Comparison of ENCODE assay signal across 27 mouse cellular contexts in genomic region chr6:122600066-122600646, GRCm38 (mm10). TPM values are rescaled to one million over a fixed set of nuclear protein-coding genes. Genes with fewer than 3 reads are reported as not detected.
A peak's percentile ranks its signal among the peaks of the same experiment; 100 is the strongest.
DNase-seq lines count a peak whose midpoint lies in the region; TF ChIP-seq lines count a peak whose summit lies in the region.
"Had no signal": no experiment of that assay in that cellular context is flagged by ENCODE, and none has a peak within 500 bp of the region (broad histone marks: within the 10 kb centered on the region; RNA-seq: fewer than 3 reads in every experiment).

No protein-coding gene starts in this region.

- peak overlapping the region; percentile 93 for H3K27ac ChIP-seq in liver, adult 2 months (replicated peaks; ENCODE audit: insufficient read depth, low read depth, low read length)
- H3K27ac ChIP-seq in ES-E14 (ENCODE audit: insufficient read depth, low read depth, low read length, poor library complexity, severe bottlenecking): no peak overlapping the region
- H3K27ac ChIP-seq: heart, embryonic 13.5 days; hindbrain, postnatal 0 days; kidney, embryonic 15.5 days; left cerebral cortex, adult 2 months had no signal

- peak overlapping the region; percentile 31 for H3K4me2 ChIP-seq in myocyte (ENCODE audit: low read depth)
- H3K4me2 ChIP-seq: heart, embryonic 13.5 days; kidney, embryonic 15.5 days had no signal

- peak; percentile 63 for DNase-seq in liver, adult 2 months (ENCODE audit: extremely low read depth, low read depth, low spot score)
- DNase-seq in liver: no peak
- no peak for DNase-seq in ES-E14 (ENCODE audit: low read depth, low spot score)
- peak; percentile 91 for DNase-seq in fat pad, adult 2 months (ENCODE audit: extremely low read depth, low read depth, low spot score)
- no peak for DNase-seq in layer of hippocampus, adult 9-11 months
- no peak for DNase-seq in thymus, postnatal 4 days
- DNase-seq: adrenal gland, adult 8-10 months; B cell, adult 2 months; cerebellum, adult 9-10 months; heart, postnatal 14 days; kidney, adult 11 months; kidney, postnatal 4 days; lung, adult 2 months had no signal

- TF ChIP-seq CTCF in liver, adult 2 months (IDR thresholded peaks at IDR 0.05; ENCODE audit: low read depth, low read length): no peak

- TF ChIP-seq POLR2A in liver, adult 2 months (IDR thresholded peaks at IDR 0.05; ENCODE audit: extremely low read depth, insufficient read depth, low read length): no peak
- TF ChIP-seq POLR2A in myocyte (IDR thresholded peaks at IDR 0.05; ENCODE audit: insufficient read length, low read depth): no peak

- WGBS in liver, adult 2 months: 14% methylated on average over 7 of the region's 7 CpGs

- H3K9me3 ChIP-seq in ES-E14 (ENCODE audit: control insufficient read depth, insufficient read depth, low read depth, low read length): no peaks in the 10 kb centered on the region
- H3K9me3 ChIP-seq: heart, embryonic 13.5 days; kidney, embryonic 15.5 days had no signal

- H3K4me3 ChIP-seq in liver, adult 2 months (ENCODE audit: insufficient read depth, low read depth, low read length): peak overlapping the region; percentile 39
- H3K4me3 ChIP-seq in ES-E14 (ENCODE audit: insufficient read depth in 1 of 2, low read depth in 1 of 2, low read length in 2 of 2, poor library complexity in 1 of 2, severe bottlenecking in 1 of 2) (no peak overlapping the region), myocyte (no peak overlapping the region)
- H3K4me3 ChIP-seq: heart, embryonic 13.5 days; kidney, embryonic 15.5 days; left cerebral cortex, adult 2 months had no signal

- peaks cover 31% of the 10 kb centered on the region for H3K4me1 ChIP-seq in liver, adult 2 months (ENCODE audit: control insufficient read depth, insufficient read depth, low read length)
- peaks cover 0 to 2% of the 10 kb centered on the region in 2 experiments; a peak in 1 of 4 replicates for H3K4me1 ChIP-seq in ES-E14 (ENCODE audit: control insufficient read depth in 2 of 2, insufficient read depth in 2 of 2, low read length in 2 of 2, poor library complexity in 1 of 2)
- H3K4me1 ChIP-seq: heart, embryonic 13.5 days; kidney, embryonic 15.5 days had no signal

- no peaks in the 10 kb centered on the region for H3K27me3 ChIP-seq in liver, adult 2 months (ENCODE audit: control insufficient read depth, insufficient read depth, low read length)
- H3K27me3 ChIP-seq in myocyte (ENCODE audit: control insufficient read depth, insufficient read depth, insufficient read length): no peaks in the 10 kb centered on the region
- H3K27me3 ChIP-seq: heart, embryonic 13.5 days; kidney, embryonic 15.5 days had no signal

- peaks cover 17% of the 10 kb centered on the region for H3K36me3 ChIP-seq in liver, adult 2 months (ENCODE audit: control insufficient read depth, insufficient read depth, low read length)
- H3K36me3 ChIP-seq in ES-E14 (ENCODE audit: control insufficient read depth, insufficient read depth, low read length, poor library complexity, severe bottlenecking) (0 out of 2 replicates have a peak, but pooled peaks cover 2% of the 10 kb centered on the region), myocyte (ENCODE audit: control insufficient read depth, insufficient read depth) (peaks cover 7% of the 10 kb centered on the region)
- H3K36me3 ChIP-seq: heart, embryonic 13.5 days; kidney, embryonic 15.5 days had no signal

- no peaks in the 10 kb centered on the region; the same call in 1 of the 2 replicates for H3K79me2 ChIP-seq in liver, adult 2 months (ENCODE audit: control insufficient read depth, insufficient read depth, low read length)
- H3K79me2 ChIP-seq in myocyte (ENCODE audit: control insufficient read depth, insufficient read depth): no peaks in the 10 kb centered on the region

- H3K9ac ChIP-seq in liver, adult 2 months (ENCODE audit: low read depth, low read length): peak overlapping the region; percentile 59; the same call in 1 of the 2 replicates
- no peak overlapping the region for H3K9ac ChIP-seq in ES-E14 (ENCODE audit: insufficient read depth, low read depth, low read length, poor library complexity, severe bottlenecking)
- H3K9ac ChIP-seq: heart, embryonic 13.5 days; kidney, embryonic 15.5 days had no signal

- in situ Hi-C loops in ES-E14 (cut with MboI; ENCODE audit: low sequenced_read_pairs in 2 of 2, unreplicated experiment in 2 of 2): no loop called here

- H3ac ChIP-seq in myocyte (ENCODE audit: control insufficient read depth, insufficient read length): no peak overlapping the region

TF ChIP-seq in ES-E14, 5 proteins besides CTCF, POLR2A, EP300 and RAD21:
- TF ChIP-seq ZC3H11A (IDR thresholded peaks at IDR 0.05; ENCODE audit: borderline replicate concordance, low read depth, low read length) (0 out of 2 replicates have a peak, but pooled peaks have one; percentile 16), HCFC1 (IDR thresholded peaks at IDR 0.05; ENCODE audit: borderline replicate concordance, insufficient read depth, low read length) (no peak)

TF ChIP-seq in myocyte, 11 proteins besides CTCF, POLR2A, EP300 and RAD21:
- TF ChIP-seq USF1 (IDR thresholded peaks at IDR 0.05; ENCODE audit: low read depth) (no peak), CEBPB (IDR thresholded peaks at IDR 0.05; ENCODE audit: insufficient read depth, poor library complexity, severe bottlenecking) (no peak), E2F4 (IDR thresholded peaks at IDR 0.05; ENCODE audit: insufficient read depth) (no peak), POLR2AphosphoS2 (IDR thresholded peaks at IDR 0.05; ENCODE audit: insufficient read length, low read depth) (no peak), SRF (IDR thresholded peaks at IDR 0.05; ENCODE audit: control insufficient read depth, insufficient read length, low read depth) (no peak), MYOD1 (IDR thresholded peaks at IDR 0.05; ENCODE audit: control insufficient read depth in 1 of 3, insufficient read length in 2 of 3, low read depth in 2 of 3) (no peak), MAX (IDR thresholded peaks at IDR 0.05; ENCODE audit: low read depth) (no peak), TCF3 (IDR thresholded peaks at IDR 0.05; ENCODE audit: insufficient read length, low read depth) (no peak), TCF12 (IDR thresholded peaks at IDR 0.05; ENCODE audit: insufficient read depth, poor library complexity, severe bottlenecking) (no peak), MYOG (IDR thresholded peaks at IDR 0.05; ENCODE audit: control insufficient read depth in 1 of 3, insufficient read depth in 1 of 3, insufficient read length in 2 of 3, low read depth in 2 of 3) (no peak), REST (IDR thresholded peaks at IDR 0.05; ENCODE audit: insufficient read depth, insufficient read length) (no peak)

RNA-seq across cellular contexts. Expression of gene Apobec1, which starts 2.1 kb away (rescaled TPM):
- total RNA-seq in liver, adult 2 months (2014; rRNA removed): 17.3 and 21.9 TPM in 2 replicates
- polyA plus RNA-seq in liver, adult 2 months (2012; rRNA removed): 16.3 and 18.2 TPM in 2 replicates
- total RNA-seq in ES-E14 (2012; rRNA removed): 5.9 and 8.8 TPM in 2 replicates
- 10.5 TPM for polyA plus RNA-seq in myocyte (2012; fragmentation: generic; extraction: Trizol)

RNA-seq across cellular contexts. Expression of gene Gdf3, which starts 9.7 kb away (rescaled TPM):
- total RNA-seq in liver, adult 2 months (2014; rRNA removed): not detected in 2 replicates
- 0.05 TPM in 1 of 2 replicates, not detected in the other for polyA plus RNA-seq in liver, adult 2 months (2012; rRNA removed)
- total RNA-seq in ES-E14 (2012; rRNA removed): 155 and 219 TPM in 2 replicates
- polyA plus RNA-seq in myocyte (2012; fragmentation: generic; extraction: Trizol): not detected
- total RNA-seq: gastrocnemius, adult 18-20 months; heart, postnatal 14 days; left cerebral cortex, adult 2 months; left cerebral cortex, postnatal 36 days had no signal
- polyA plus RNA-seq: embryonic facial prominence, embryonic 11.5 days; kidney, embryonic 15.5 days; lung, adult 2 months had no signal

RNA-seq across cellular contexts. Expression of gene Dppa3, which starts 26.1 kb away (rescaled TPM):
- total RNA-seq in liver, adult 2 months (2014; rRNA removed): not detected in 2 replicates
- polyA plus RNA-seq in liver, adult 2 months (2012; rRNA removed): not detected in 2 replicates
- 19.2 and 19.6 TPM in 2 replicates for total RNA-seq in ES-E14 (2012; rRNA removed)
- not detected for polyA plus RNA-seq in myocyte (2012; fragmentation: generic; extraction: Trizol)
- total RNA-seq: adrenal gland, adult 8-10 months; common myeloid progenitor, adult 5-6 weeks; gastrocnemius, adult 18-20 months; heart, postnatal 14 days; hindbrain, postnatal 0 days; left cerebral cortex, adult 2 months; left cerebral cortex, postnatal 36 days; neutrophil, adult 5-6 weeks had no signal
- polyA plus RNA-seq: activated CD4-positive, CD25-positive, alpha-beta regulatory T cell, adult 4 months; embryonic facial prominence, embryonic 11.5 days; forebrain, embryonic 11.5 days; heart, embryonic 13.5 days; hindbrain, embryonic 11.5 days; hindbrain, postnatal 0 days; kidney, embryonic 15.5 days; lung, adult 2 months; midbrain, embryonic 16.5 days had no signal

RNA-seq across cellular contexts. Expression of gene Aicda, which starts 46.6 kb away (rescaled TPM):
- total RNA-seq in liver, adult 2 months (2014; rRNA removed): 0.07 TPM in 1 of 2 replicates, not detected in the other
- not detected in 2 replicates for polyA plus RNA-seq in liver, adult 2 months (2012; rRNA removed)
- 0.32 and 0.76 TPM in 2 replicates for total RNA-seq in ES-E14 (2012; rRNA removed)
- polyA plus RNA-seq in myocyte (2012; fragmentation: generic; extraction: Trizol): not detected
- total RNA-seq: adrenal gland, adult 8-10 months; common myeloid progenitor, adult 5-6 weeks; gastrocnemius, adult 18-20 months; heart, postnatal 14 days; left cerebral cortex, adult 2 months; left cerebral cortex, postnatal 36 days had no signal
- polyA plus RNA-seq: embryonic facial prominence, embryonic 11.5 days; forebrain, embryonic 11.5 days; heart, embryonic 13.5 days; hindbrain, embryonic 11.5 days; kidney, embryonic 15.5 days; lung, adult 2 months had no signal

Comparison
In these comparisons a context has a peak if more than half of its experiments do, and no peak if none do; other contexts are left out.
1. DNase-seq: peak in liver, adult 2 months (single experiment) and fat pad, adult 2 months (single experiment); none in liver (single experiment), ES-E14 (single experiment), layer of hippocampus, adult 9-11 months (single experiment) and thymus, postnatal 4 days (single experiment).
2. RNA of gene Gdf3, which starts 9.7 kb away (total RNA-seq): 155 to 219 TPM in ES-E14; not detected in liver, adult 2 months; every median in the first group is over 100 times any median in the second.
3. RNA of gene Dppa3, which starts 26.1 kb away (total RNA-seq): 19.2 to 19.6 TPM in ES-E14; not detected in liver, adult 2 months; every median in the first group is over 10 times any median in the second.